Mouse (Mus musculus) NIH3T3 (cell line): ENCODE measurements at regions not wholly inside any gene's neighbourhood (a gene's known extent, or its start where the extent isn't known, plus 50 kb on each side); places are given as distances from the start of the nearest gene placed in this dataset.

Source experiments
- DNase-seq: peaks from one replicate; pipeline ENCODE4 v3.0.0-alpha.2; 2012; ENCODE audit warnings: low read depth

DNA sequence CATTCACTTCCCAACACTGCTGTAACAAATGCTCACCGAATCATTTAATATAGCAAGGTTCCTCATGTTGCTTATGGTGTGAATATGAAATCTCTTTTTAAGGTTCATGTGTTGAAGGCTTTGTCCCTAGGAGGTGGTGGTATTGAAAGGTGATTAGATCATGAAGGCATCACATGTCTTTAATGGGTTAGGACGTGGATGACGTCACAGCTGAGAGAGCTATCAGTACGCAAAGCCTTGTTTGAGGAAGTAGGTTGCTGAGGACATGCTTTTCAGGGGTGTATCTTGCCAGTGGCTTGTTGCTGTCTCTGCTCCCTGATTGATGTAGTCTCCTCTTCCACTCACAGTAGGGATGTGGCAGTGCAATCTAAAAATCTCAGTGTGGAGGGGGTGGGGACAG lies 69.8 kb upstream of the Arsj start:
- no peak for DNase-seq

DNA sequence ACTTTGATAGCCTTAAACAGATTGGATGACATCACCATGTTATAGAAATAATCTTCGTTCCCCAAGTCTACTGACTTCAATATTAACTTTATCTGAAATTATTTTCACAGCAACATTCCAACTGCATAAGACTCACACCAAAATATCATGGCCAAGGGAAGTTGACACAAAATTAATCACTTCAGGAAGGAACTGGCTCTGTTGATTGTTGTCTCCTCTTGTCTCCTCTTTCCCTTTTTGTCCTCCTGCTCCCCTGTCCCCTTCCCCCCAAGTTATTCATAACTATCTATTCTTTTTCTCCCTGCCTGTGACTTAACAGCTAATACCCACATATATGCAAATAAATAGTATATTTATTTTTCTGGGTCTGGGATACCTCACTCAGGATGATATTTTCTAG lies 67.6 kb upstream of the Arsj start:
- DNase-seq: no peak

DNA sequence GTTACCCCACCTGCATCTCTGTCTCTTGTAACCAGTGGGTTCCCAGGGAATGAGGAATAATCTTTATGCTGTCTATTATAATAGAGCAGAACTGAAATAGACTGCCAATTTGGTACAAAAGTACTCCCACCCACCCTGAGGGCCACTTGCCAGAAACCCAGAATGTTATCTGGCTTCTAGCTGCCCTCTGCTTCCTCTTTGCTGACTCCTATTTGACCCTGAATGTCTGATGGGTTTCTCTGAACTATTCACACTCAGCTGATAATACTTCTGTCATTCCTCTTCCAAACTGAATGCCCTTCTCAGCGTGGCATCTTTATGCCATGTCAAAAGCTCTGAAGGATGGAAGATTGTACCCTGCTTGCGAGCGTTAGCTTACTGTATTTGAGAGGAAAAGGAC lies 64.2 kb upstream of the Arsj start:
- no peak for DNase-seq

DNA sequence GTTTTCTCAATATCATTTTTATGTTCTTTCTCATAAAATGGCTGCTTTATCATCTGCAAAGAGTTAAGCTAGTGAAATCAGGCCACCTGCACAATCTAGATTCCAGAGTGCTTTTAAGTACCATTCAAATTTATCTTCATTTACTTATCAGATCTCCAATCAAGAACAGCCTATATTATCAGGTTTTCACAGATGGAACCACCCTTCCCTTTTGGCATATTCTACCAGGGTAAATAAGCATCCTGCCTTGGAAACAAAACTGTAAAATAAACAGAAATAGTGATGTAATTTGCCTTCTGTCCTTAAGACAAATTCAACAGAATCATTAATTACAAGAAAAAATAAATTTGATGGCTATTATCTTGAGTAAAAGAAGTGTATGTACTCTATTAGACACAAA lies 55.2 kb upstream of the Arsj start:
- no peak for DNase-seq
